Mouse (Mus musculus) testis, postnatal 14 days (tissue): ENCODE measurements around the gene G0s2.
"Not testable (repeated sequence)": the region's sequence is repeated elsewhere in the genome, so short reads cannot be mapped to it uniquely, and the experiment has no call there.

ENCODE experiments used
- DNase-seq: peaks from one replicate; pipeline ENCODE4 v3.0.0; 2021; ENCODE audit warnings: low spot score

The G0s2 gene

GRCm38 (mm10) chr1:193287578-193287977 lies 14.6 kb upstream of the G0s2 start:
- no peak for DNase-seq

- not testable (repeated sequence) for DNase-seq
Measured at GRCm38 (mm10) chr1:193285766-193286325, 12.8 kb upstream of the G0s2 start.

- no peak for DNase-seq
Measured at GRCm38 (mm10) chr1:193284228-193284779, 11.3 kb upstream of the G0s2 start.

GRCm38 (mm10) chr1:193281344-193281743 lies 8.3 kb upstream of the G0s2 start:
- DNase-seq, result no peak

DNA sequence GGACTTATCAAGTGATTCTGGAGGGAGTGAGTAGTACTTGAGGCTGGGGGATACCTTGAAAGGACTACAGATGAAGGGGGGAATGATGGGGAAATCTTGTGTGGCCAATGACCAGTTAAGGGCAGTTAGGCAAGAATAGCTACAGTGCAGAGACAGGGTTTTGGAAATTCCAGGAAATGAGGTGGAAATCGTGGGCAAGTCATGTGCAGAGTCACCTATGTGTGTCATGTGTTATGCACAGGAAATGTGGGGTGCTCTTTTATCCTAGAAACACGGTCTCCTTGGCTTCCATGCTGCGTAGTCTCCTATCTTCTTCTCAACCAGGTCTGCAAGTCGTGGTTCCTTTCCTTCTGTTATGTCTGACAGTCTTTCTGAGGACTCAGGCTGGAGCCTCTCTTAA lies 6.5 kb upstream of the G0s2 start:
- DNase-seq, result no peak

DNA sequence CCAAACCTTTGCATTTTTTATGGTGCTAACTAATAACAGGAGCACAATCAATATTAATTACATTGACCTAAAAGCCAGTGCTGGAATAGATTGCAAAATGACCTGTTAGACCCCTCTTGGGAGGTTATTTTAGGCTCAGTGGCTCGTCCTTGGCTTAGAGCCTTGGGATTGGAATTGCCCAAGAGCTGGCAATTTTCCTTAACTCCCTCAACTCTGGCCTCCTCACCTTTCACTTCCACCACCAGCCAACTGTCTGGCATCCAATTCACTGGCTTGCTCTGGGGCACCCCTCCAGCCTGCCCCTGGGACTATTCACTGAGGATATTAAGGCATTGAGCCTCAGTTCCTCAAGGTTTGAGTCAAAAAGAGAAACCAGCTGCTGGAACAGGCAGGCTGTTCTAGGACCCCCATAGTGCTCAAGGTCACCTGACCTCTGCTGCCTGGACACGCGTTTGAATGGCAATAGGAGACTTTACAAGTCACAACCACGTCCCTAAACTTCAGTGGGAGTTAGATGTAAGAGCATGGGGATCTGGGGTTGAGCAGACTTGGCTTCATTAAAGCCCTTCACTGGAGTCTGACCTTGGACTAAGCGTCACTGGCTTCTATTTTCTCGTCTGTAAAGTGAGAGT lies 5.5 kb upstream of the G0s2 start:
- DNase-seq, result no peak

DNA sequence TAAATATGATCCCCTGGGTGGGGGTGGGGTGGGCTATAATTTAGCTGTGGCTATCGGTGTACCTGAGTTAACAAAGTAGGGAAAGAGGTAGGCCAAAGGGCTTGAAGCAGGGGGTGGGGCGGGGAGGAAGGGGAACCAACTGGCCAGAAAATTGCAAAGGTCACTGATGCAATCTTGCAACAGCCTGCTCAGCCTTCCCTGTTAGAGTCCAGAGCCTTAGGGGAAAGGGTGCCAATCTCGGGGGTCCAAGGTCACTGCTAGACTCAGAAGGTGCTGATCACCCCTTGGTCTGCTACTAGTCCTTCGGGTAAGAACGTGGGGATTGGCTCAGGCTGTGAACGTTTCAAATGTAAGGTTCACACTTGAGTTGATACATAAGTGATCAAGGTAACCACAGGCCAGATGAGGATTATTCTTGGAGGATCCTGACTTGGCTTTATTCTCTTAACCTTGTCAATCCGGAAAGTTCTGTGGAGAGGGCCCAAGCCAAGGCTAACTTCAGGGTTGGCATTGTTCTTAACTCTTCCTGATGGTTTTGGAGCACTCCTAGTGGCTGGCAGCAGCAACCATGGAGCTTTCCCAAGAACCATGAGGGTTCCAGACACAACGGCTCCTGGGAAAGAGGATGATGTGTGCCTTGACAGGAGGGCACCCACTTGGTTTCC lies 1.5 kb upstream of the G0s2 start:
- DNase-seq, result no peak

GRCm38 (mm10) chr1:193272137-193272915 lies 691 bp downstream of the G0s2 start:
- no peak for DNase-seq

- no peak for DNase-seq
Measured at GRCm38 (mm10) chr1:193270965-193271763, 1.9 kb downstream of the G0s2 start.

GRCm38 (mm10) chr1:193265734-193266133 lies 7.3 kb downstream of the G0s2 start:
- DNase-seq, result no peak

DNA sequence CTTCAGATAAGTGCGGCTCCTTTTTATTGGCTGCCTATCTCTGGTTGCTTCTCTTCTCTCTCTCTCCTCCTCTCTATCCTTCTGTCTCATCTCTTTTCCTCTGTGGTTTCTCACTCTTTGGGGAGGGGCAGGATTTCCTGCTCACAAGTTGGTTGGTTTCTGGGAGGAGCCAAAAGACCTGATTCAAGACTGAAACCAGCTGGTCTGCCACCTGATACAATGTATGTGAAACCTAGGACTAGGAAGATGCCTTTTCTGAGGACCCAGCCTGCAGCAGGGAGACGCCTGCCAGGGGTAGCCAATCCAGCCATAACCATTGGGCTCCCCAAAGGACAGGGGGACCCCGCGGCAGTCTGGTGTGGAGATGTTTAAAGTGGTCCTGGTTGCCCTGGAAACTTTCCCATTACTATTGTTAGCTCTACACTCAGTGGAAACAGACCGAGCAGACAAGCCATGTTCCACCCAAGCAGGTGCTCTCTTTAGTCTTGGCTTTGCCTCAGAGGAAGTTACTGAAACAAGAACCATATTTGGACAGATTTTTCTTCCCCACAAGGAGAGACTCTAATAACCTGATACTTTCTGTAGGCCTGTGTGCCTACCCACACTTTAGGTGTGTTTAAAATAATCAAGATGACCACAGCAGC lies 8.9 kb downstream of the G0s2 start, which contains the start of gene Hsd11b1:
Gene Hsd11b1, minus strand, starts transcription at position 121 of the 644 bp plus-strand sequence.
- DNase-seq, result peak; percentile 14

- no peak for DNase-seq
Measured at GRCm38 (mm10) chr1:193263026-193263907, 9.8 kb downstream of the G0s2 start.

- DNase-seq, result no peak
Measured at GRCm38 (mm10) chr1:193261897-193262548, 11.0 kb downstream of the G0s2 start.

DNA sequence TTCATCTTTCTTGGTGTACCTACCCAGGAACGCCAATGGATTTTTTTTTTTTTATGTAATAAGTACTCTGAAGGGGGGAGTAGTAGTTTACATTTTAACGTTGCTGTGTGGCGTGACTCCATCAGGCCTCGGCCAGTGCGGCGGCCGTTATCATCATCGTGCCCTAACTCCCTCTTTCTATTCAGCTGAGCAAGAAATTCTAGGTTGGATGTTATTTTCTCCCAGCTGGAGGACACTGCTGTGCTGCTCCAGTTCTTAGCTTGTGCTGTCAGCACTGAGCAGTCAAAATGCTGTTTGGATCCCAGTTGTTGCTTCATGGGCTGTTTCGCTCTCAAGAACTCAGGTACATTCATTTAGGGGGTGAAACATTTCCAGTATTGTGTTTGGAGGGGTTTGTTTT lies 13.5 kb downstream of the G0s2 start:
- DNase-seq, result no peak

- DNase-seq, result no peak
Measured at GRCm38 (mm10) chr1:193256621-193257098, 16.4 kb downstream of the G0s2 start.

DNA sequence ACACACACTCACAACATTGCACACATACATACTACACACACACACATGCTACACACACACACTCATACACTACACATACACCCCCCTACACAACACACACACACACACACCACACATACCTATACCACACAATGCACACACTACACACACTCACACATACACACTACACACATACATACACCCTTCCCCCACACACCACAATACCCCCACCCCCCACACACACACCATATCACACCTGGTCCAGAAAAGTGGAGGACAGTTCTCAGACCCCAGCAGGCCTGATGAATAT lies 16.8 kb downstream of the G0s2 start:
- no peak for DNase-seq

- no peak for DNase-seq
Measured at GRCm38 (mm10) chr1:193255488-193256288, 17.3 kb downstream of the G0s2 start.

- no peak for DNase-seq
Measured at GRCm38 (mm10) chr1:193255032-193255431, 18.0 kb downstream of the G0s2 start.

GRCm38 (mm10) chr1:193253895-193254294 lies 19.1 kb downstream of the G0s2 start:
- not testable (repeated sequence) for DNase-seq
